Mouse (Mus musculus): Measurements from ENCODE around the gene Zc3hav1. TPM values are rescaled to one million over a fixed set of nuclear protein-coding genes. Genes with fewer than 3 reads are reported as not detected.
A peak's percentile ranks its signal among the peaks of the same experiment; 100 is the strongest.
"Not testable (repeated sequence)": the region's sequence is repeated elsewhere in the genome, so short reads cannot be mapped to it uniquely, and the experiment has no call there.

The Zc3hav1 gene
- polyA plus RNA-seq, 1 experiment from 2014 or later: 16.5 TPM

- no peak overlapping the region for H3K9ac ChIP-seq (ENCODE audit: low read depth, low read length)
- ATAC-seq: no peak
- H3K4me3 ChIP-seq (ENCODE audit: low read length): no peak overlapping the region
- no peak overlapping the region for H3K27ac ChIP-seq (ENCODE audit: low read length)
- H3K36me3 ChIP-seq (ENCODE audit: control insufficient read depth, insufficient read depth, low read length): no peaks in the 10 kb centered on the region
- H3K27me3 ChIP-seq (replicated peaks; ENCODE audit: control insufficient read depth, insufficient read depth, low read length): no peaks in the 10 kb centered on the region
- peaks cover 4% of the 10 kb centered on the region; the same call in 1 of the 2 replicates for H3K4me1 ChIP-seq (ENCODE audit: control insufficient read depth, insufficient read depth, low read length)
- no peak overlapping the region for H3K4me2 ChIP-seq (ENCODE audit: low read depth, low read length)
- no peaks in the 10 kb centered on the region for H3K9me3 ChIP-seq (ENCODE audit: control insufficient read depth, low read length)
- WGBS: 74% methylated on average over 4 of the region's 4 CpGs
Measured at GRCm38 (mm10) chr6:38361065-38361464, 6.7 kb upstream of the Zc3hav1 start.

GRCm38 (mm10) chr6:38359736-38360499 is 5.5 kb upstream of the Zc3hav1 start:
- no peak overlapping the region for H3K4me3 ChIP-seq (ENCODE audit: low read length)
- H3K27ac ChIP-seq (ENCODE audit: low read length): no peak overlapping the region
- WGBS: 82% methylated on average over 12 of the region's 12 CpGs
- peaks cover 11% of the 10 kb centered on the region for H3K4me1 ChIP-seq (ENCODE audit: control insufficient read depth, insufficient read depth, low read length)
- H3K27me3 ChIP-seq (replicated peaks; ENCODE audit: control insufficient read depth, insufficient read depth, low read length): no peaks in the 10 kb centered on the region; the same call in 1 of the 2 replicates
- no peak for ATAC-seq
- H3K9me3 ChIP-seq (ENCODE audit: control insufficient read depth, low read length): no peaks in the 10 kb centered on the region
- no peaks in the 10 kb centered on the region for H3K36me3 ChIP-seq (ENCODE audit: control insufficient read depth, insufficient read depth, low read length)
- H3K4me2 ChIP-seq (ENCODE audit: low read depth, low read length): no peak overlapping the region
- no peak overlapping the region for H3K9ac ChIP-seq (ENCODE audit: low read depth, low read length)

- not testable (repeated sequence) for H3K27ac ChIP-seq (ENCODE audit: low read length); H3K36me3 ChIP-seq (ENCODE audit: control insufficient read depth, insufficient read depth, low read length); H3K4me3 ChIP-seq (ENCODE audit: low read length); ATAC-seq; H3K9ac ChIP-seq (ENCODE audit: low read depth, low read length); H3K9me3 ChIP-seq (ENCODE audit: control insufficient read depth, low read length); H3K27me3 ChIP-seq (replicated peaks; ENCODE audit: control insufficient read depth, insufficient read depth, low read length); H3K4me2 ChIP-seq (ENCODE audit: low read depth, low read length)
- 92% methylated on average over 10 of the region's 11 CpGs for whole genome bisulfite sequencing
- H3K4me1 ChIP-seq (ENCODE audit: control insufficient read depth, insufficient read depth, low read length): peaks cover 11% of the 10 kb centered on the region
Measured at GRCm38 (mm10) chr6:38359044-38359735, 4.8 kb upstream of the Zc3hav1 start.

- H3K9me3 ChIP-seq (ENCODE audit: control insufficient read depth, low read length): no peaks in the 10 kb centered on the region
- no peak for ATAC-seq
- H3K27me3 ChIP-seq (replicated peaks; ENCODE audit: control insufficient read depth, insufficient read depth, low read length): no peaks in the 10 kb centered on the region; the same call in 1 of the 2 replicates
- H3K4me2 ChIP-seq (ENCODE audit: low read depth, low read length): no peak overlapping the region
- H3K36me3 ChIP-seq (ENCODE audit: control insufficient read depth, insufficient read depth, low read length): no peaks in the 10 kb centered on the region
- WGBS: 59% methylated on average over 8 of the region's 8 CpGs
- H3K4me1 ChIP-seq (ENCODE audit: control insufficient read depth, insufficient read depth, low read length): peaks cover 16% of the 10 kb centered on the region
- H3K27ac ChIP-seq (ENCODE audit: low read length): no peak overlapping the region
- H3K9ac ChIP-seq (ENCODE audit: low read depth, low read length): no peak overlapping the region
- H3K4me3 ChIP-seq (ENCODE audit: low read length): no peak overlapping the region
Measured at GRCm38 (mm10) chr6:38358253-38359027, 4.0 kb upstream of the Zc3hav1 start.

GRCm38 (mm10) chr6:38357603-38358252 is 3.3 kb upstream of the Zc3hav1 start:
- H3K27me3 ChIP-seq (replicated peaks; ENCODE audit: control insufficient read depth, insufficient read depth, low read length): no peaks in the 10 kb centered on the region; the same call in 1 of the 2 replicates
- H3K4me2 ChIP-seq (ENCODE audit: low read depth, low read length): no peak overlapping the region
- H3K9me3 ChIP-seq (ENCODE audit: control insufficient read depth, low read length): no peaks in the 10 kb centered on the region
- no peak for ATAC-seq
- no peak overlapping the region for H3K4me3 ChIP-seq (ENCODE audit: low read length)
- H3K9ac ChIP-seq (ENCODE audit: low read depth, low read length): no peak overlapping the region
- no peak overlapping the region for H3K27ac ChIP-seq (ENCODE audit: low read length)
- WGBS: 66% methylated on average over 5 of the region's 5 CpGs
- no peaks in the 10 kb centered on the region for H3K36me3 ChIP-seq (ENCODE audit: control insufficient read depth, insufficient read depth, low read length)
- H3K4me1 ChIP-seq (ENCODE audit: control insufficient read depth, insufficient read depth, low read length): peaks cover 16% of the 10 kb centered on the region

- H3K4me3 ChIP-seq (ENCODE audit: low read length); H3K9me3 ChIP-seq (ENCODE audit: control insufficient read depth, low read length); H3K36me3 ChIP-seq (ENCODE audit: control insufficient read depth, insufficient read depth, low read length); H3K27ac ChIP-seq (ENCODE audit: low read length); H3K27me3 ChIP-seq (replicated peaks; ENCODE audit: control insufficient read depth, insufficient read depth, low read length); ATAC-seq; H3K4me2 ChIP-seq (ENCODE audit: low read depth, low read length); H3K9ac ChIP-seq (ENCODE audit: low read depth, low read length): not testable (repeated sequence)
- peaks cover 18% of the 10 kb centered on the region for H3K4me1 ChIP-seq (ENCODE audit: control insufficient read depth, insufficient read depth, low read length)
- WGBS: 78% methylated on average over 15 of the region's 15 CpGs
Measured at GRCm38 (mm10) chr6:38356661-38357433, 2.4 kb upstream of the Zc3hav1 start.

- no peaks in the 10 kb centered on the region for H3K9me3 ChIP-seq (ENCODE audit: control insufficient read depth, low read length)
- H3K4me1 ChIP-seq (ENCODE audit: control insufficient read depth, insufficient read depth, low read length): peaks cover 14% of the 10 kb centered on the region
- no peak for ATAC-seq
- 29% methylated on average over 7 of the region's 7 CpGs for WGBS
- no peak overlapping the region for H3K4me2 ChIP-seq (ENCODE audit: low read depth, low read length)
- no peaks in the 10 kb centered on the region; the same call in 1 of the 2 replicates for H3K27me3 ChIP-seq (replicated peaks; ENCODE audit: control insufficient read depth, insufficient read depth, low read length)
- no peaks in the 10 kb centered on the region for H3K36me3 ChIP-seq (ENCODE audit: control insufficient read depth, insufficient read depth, low read length)
- no peak overlapping the region for H3K27ac ChIP-seq (ENCODE audit: low read length)
- H3K4me3 ChIP-seq (ENCODE audit: low read length): no peak overlapping the region
- no peak overlapping the region for H3K9ac ChIP-seq (ENCODE audit: low read depth, low read length)
Measured at GRCm38 (mm10) chr6:38355862-38356261, 1.5 kb upstream of the Zc3hav1 start.

GRCm38 (mm10) chr6:38355354-38355823 is 986 bp upstream of the Zc3hav1 start:
- Histone ChIP-seq H3K4me3 (ENCODE audit: low read length) (peak overlapping the region; percentile 66), H3K4me2 (ENCODE audit: low read depth, low read length) (peak overlapping the region; percentile 81), H3K27me3 (replicated peaks; ENCODE audit: control insufficient read depth, insufficient read depth, low read length) (no peaks in the 10 kb centered on the region; the same call in 1 of the 2 replicates), H3K9me3 (ENCODE audit: control insufficient read depth, low read length) (no peaks in the 10 kb centered on the region), H3K36me3 (ENCODE audit: control insufficient read depth, insufficient read depth, low read length) (no peaks in the 10 kb centered on the region), H3K4me1 (ENCODE audit: control insufficient read depth, insufficient read depth, low read length) (peaks cover 14% of the 10 kb centered on the region), H3K9ac (ENCODE audit: low read depth, low read length) (0 out of 2 replicates have a peak overlapping the region, but pooled peaks have one; percentile 76), H3K27ac (ENCODE audit: low read length) (no peak overlapping the region)
- 9% methylated on average over 8 of the region's 8 CpGs for WGBS
- ATAC-seq: no peak
